Mouse (Mus musculus) urinary bladder, postnatal 25 days (tissue): Measurements from ENCODE around the gene Pld5.

Source experiments
- DNase-seq: peaks from one replicate; pipeline ENCODE4 v3.0.0; 2022; ENCODE audit warnings: low spot score

Pld5 gene

GRCm38 (mm10) chr1:176274667-176275610 lies at the start of gene Pld5:
Pld5 (minus strand) TSS chr1:176275312.
- peak; percentile 4 for DNase-seq

GRCm38 (mm10) chr1:176315063-176315462 lies 40.0 kb upstream of the Pld5 start:
- DNase-seq, result no peak

- DNase-seq, result no peak
These were observed 35.1 kb upstream of the Pld5 start for GRCm38 (mm10) chr1:176310174-176310573.

- no peak for DNase-seq
These were observed 14.3 kb upstream of the Pld5 start for GRCm38 (mm10) chr1:176289396-176289795.

GRCm38 (mm10) chr1:176275611-176275980 lies 484 bp upstream of the Pld5 start:
- no peak for DNase-seq

GRCm38 (mm10) chr1:176248717-176249030 lies 26.4 kb downstream of the Pld5 start:
- DNase-seq, result no peak

GRCm38 (mm10) chr1:176247885-176248716 lies 27.0 kb downstream of the Pld5 start:
- DNase-seq, result no peak

- no peak for DNase-seq
These were observed 35.9 kb downstream of the Pld5 start for GRCm38 (mm10) chr1:176239199-176239598.

- no peak for DNase-seq
These were observed 51.3 kb downstream of the Pld5 start for GRCm38 (mm10) chr1:176223794-176224193.

GRCm38 (mm10) chr1:176223196-176223595 lies 51.9 kb downstream of the Pld5 start:
- DNase-seq, result peak; percentile 29

GRCm38 (mm10) chr1:176218217-176218616 lies 56.9 kb downstream of the Pld5 start:
- no peak for DNase-seq

GRCm38 (mm10) chr1:176213645-176214221 lies 61.4 kb downstream of the Pld5 start:
- DNase-seq, result no peak

- DNase-seq, result no peak
These were observed 62.0 kb downstream of the Pld5 start for GRCm38 (mm10) chr1:176212922-176213644.

GRCm38 (mm10) chr1:176210803-176211202 lies 64.3 kb downstream of the Pld5 start:
- no peak for DNase-seq

GRCm38 (mm10) chr1:176208014-176208413 lies 67.1 kb downstream of the Pld5 start:
- DNase-seq, result no peak

- no peak for DNase-seq
These were observed 72.8 kb downstream of the Pld5 start for GRCm38 (mm10) chr1:176202360-176202759.

- no peak for DNase-seq
These were observed 77.9 kb downstream of the Pld5 start for GRCm38 (mm10) chr1:176197036-176197766.

- no peak for DNase-seq
These were observed 78.8 kb downstream of the Pld5 start for GRCm38 (mm10) chr1:176196341-176196740.

GRCm38 (mm10) chr1:176194727-176195126 lies 80.4 kb downstream of the Pld5 start:
- DNase-seq, result no peak

GRCm38 (mm10) chr1:176183991-176184390 lies 91.1 kb downstream of the Pld5 start:
- no peak for DNase-seq

- no peak for DNase-seq
These were observed 100.1 kb downstream of the Pld5 start for GRCm38 (mm10) chr1:176174971-176175370.
